Mouse (Mus musculus): ENCODE data around the gene Gsx2. TPM values are rescaled to one million over a fixed set of nuclear protein-coding genes. Genes with fewer than 3 reads are reported as not detected.
A peak's percentile ranks its signal among the peaks of the same experiment; 100 is the strongest.

Gsx2 gene
- polyA plus RNA-seq, 1 experiment from 2014 or later = 6.3 TPM

DNA sequence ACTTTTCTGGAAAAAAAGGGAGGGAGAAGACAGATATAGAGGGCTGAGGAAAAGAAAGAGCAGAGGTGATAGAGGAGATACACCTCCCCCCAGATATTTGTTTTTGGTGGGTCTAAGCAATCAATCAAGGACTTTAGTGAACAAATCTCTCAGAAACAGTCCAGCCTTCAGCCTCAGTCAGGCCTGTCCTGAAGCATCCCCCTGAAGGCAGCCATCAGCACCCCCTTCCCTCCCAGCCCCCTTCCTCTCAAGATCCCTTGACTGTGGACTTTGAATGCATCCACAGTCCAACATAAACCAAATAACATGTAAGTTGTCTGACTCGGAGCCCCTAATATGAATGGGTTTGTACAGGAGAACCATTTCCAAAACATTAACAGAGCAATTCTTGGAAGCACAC, 2.2 kb upstream of the Gsx2 start:
- peaks cover 90% of the 10 kb centered on the region for H3K27me3 ChIP-seq (ENCODE audit: control insufficient read depth, insufficient read depth, low read length)
- H3K9ac ChIP-seq (ENCODE audit: low read length) = no peak overlapping the region
- H3K4me3 ChIP-seq (ENCODE audit: low read depth, low read length) = no peak overlapping the region
- no peak overlapping the region for H3K4me2 ChIP-seq (ENCODE audit: low read depth)
- WGBS = 21% methylated on average over 1 of the region's 1 CpGs
- H3K36me3 ChIP-seq (ENCODE audit: control insufficient read depth, insufficient read depth, low read length) = no peaks in the 10 kb centered on the region
- H3K27ac ChIP-seq (ENCODE audit: low read depth, low read length) = no peak overlapping the region
- no peaks in the 10 kb centered on the region for H3K9me3 ChIP-seq (ENCODE audit: control insufficient read depth, low read length)
- peaks cover 21% of the 10 kb centered on the region for H3K4me1 ChIP-seq (ENCODE audit: control insufficient read depth, insufficient read depth, low read length)
- ATAC-seq (ENCODE audit: insufficient read depth, low FRiP score, low TSS enrichment) = no peak
- DNase-seq (ENCODE audit: low spot score) = no peak

DNA sequence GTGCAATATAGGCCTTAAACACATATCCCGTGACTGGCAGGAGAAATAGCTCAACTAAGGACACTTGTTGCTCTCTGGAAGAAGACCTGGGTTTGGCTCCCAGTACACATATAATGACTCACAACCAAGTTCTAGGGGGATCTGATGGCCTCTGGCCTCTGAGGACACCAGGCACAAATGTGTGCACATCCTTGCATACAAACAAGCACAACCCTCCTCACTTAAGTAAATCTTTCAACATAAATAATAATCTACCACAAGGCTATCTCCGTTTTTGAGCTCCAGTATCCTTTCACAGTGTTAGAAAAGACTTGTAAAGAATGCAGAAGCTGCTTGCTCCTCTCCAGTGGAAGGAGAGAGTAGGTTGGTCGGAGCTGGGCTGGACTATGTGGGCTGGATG, 1.7 kb upstream of the Gsx2 start:
- Histone ChIP-seq H3K27ac (ENCODE audit: low read depth, low read length) (no peak overlapping the region), H3K4me1 (ENCODE audit: control insufficient read depth, insufficient read depth, low read length) (peaks cover 21% of the 10 kb centered on the region), H3K27me3 (ENCODE audit: control insufficient read depth, insufficient read depth, low read length) (peaks cover 90% of the 10 kb centered on the region), H3K9ac (ENCODE audit: low read length) (no peak overlapping the region), H3K4me2 (ENCODE audit: low read depth) (no peak overlapping the region), H3K9me3 (ENCODE audit: control insufficient read depth, low read length) (no peaks in the 10 kb centered on the region), H3K36me3 (ENCODE audit: control insufficient read depth, insufficient read depth, low read length) (no peaks in the 10 kb centered on the region), H3K4me3 (ENCODE audit: low read depth, low read length) (no peak overlapping the region)
- WGBS = 7% methylated on average over 3 of the region's 3 CpGs
- ATAC-seq (ENCODE audit: insufficient read depth, low FRiP score, low TSS enrichment) (no peak), DNase-seq (ENCODE audit: low spot score) (no peak)

DNA sequence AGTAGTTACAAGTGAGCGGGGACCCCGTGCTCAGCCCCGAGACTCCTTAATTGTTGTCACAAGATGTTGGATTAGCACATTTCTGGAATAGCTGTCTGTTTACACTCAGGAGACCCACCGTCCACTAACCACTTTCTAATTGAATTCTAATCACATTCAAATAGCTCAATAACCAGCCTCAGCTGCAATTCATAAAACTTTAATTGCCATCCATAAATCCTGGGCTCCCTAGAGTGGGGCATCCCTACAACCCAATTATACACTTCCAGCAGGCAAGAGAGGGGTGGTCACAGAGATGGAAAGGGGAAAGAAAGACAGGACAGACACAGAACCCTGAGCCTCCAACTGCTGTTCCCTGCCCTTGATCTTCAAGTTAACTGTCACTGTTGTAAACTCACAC, 1.3 kb upstream of the Gsx2 start:
- ATAC-seq (ENCODE audit: insufficient read depth, low FRiP score, low TSS enrichment) = no peak
- peaks cover 21% of the 10 kb centered on the region for H3K4me1 ChIP-seq (ENCODE audit: control insufficient read depth, insufficient read depth, low read length)

DNA sequence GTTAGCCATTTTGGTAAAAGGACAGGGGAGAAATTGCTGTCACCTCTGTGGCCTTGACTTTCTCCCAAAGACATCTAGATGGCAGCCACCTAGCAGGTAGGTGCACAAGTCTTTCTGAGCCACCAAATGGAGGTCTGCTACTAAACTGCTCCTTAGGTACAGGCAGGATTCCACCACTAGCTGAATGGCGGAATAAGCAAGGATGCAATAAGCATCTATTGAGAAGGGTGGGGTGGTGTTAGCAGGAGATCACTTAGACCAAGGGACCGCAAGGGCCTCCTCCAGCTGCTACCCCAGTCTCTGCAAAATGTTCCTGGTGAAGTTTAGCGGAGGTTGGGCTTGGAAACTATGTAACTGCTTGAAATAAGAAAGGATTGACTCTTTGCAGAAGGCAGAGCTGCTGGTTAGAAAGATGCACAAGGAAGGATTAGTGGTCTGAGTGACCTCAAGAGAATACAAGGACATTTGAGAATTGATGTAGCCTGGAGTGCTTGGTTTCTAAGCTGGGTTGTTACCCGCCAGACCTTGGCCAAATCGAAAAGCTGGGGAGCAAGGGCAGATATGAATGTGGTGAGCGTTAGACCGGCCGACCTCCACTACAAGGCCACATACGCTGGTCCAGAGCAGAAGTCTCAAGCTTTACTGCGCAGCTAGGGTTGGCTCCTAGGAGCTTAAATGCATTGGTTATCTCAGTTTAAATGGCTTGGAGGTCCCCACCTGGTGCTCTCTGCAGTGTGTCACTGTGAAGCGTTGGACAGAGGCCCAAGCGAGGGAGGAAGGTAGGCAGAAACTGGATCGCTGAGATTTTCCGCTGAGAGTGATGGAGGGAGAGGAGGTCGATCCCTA, 641 bp upstream of the Gsx2 start:
- WGBS = 5% methylated on average over 15 of the region's 15 CpGs
- peak; percentile 51 for DNase-seq (ENCODE audit: low spot score)
- H3K27me3 ChIP-seq (ENCODE audit: control insufficient read depth, insufficient read depth, low read length) = peaks cover 91% of the 10 kb centered on the region
- no peaks in the 10 kb centered on the region for H3K9me3 ChIP-seq (ENCODE audit: control insufficient read depth, low read length)
- peak overlapping the region; percentile 51 for H3K4me2 ChIP-seq (ENCODE audit: low read depth)
- H3K36me3 ChIP-seq (ENCODE audit: control insufficient read depth, insufficient read depth, low read length) = no peaks in the 10 kb centered on the region
- H3K4me3 ChIP-seq (ENCODE audit: low read depth, low read length) = peak overlapping the region; percentile 40
- no peak for ATAC-seq (ENCODE audit: insufficient read depth, low FRiP score, low TSS enrichment)
- no peak overlapping the region for H3K27ac ChIP-seq (ENCODE audit: low read depth, low read length)
- peaks cover 17% of the 10 kb centered on the region for H3K4me1 ChIP-seq (ENCODE audit: control insufficient read depth, insufficient read depth, low read length)
- H3K9ac ChIP-seq (ENCODE audit: low read length) = no peak overlapping the region

More for the DNA sequence above, 1.3 kb upstream of the Gsx2 start:
- Histone ChIP-seq H3K27ac (ENCODE audit: low read depth, low read length) (no peak overlapping the region), H3K27me3 (ENCODE audit: control insufficient read depth, insufficient read depth, low read length) (peaks cover 91% of the 10 kb centered on the region), H3K9ac (ENCODE audit: low read length) (no peak overlapping the region), H3K4me3 (ENCODE audit: low read depth, low read length) (no peak overlapping the region), H3K9me3 (ENCODE audit: control insufficient read depth, low read length) (no peaks in the 10 kb centered on the region), H3K36me3 (ENCODE audit: control insufficient read depth, insufficient read depth, low read length) (no peaks in the 10 kb centered on the region), H3K4me2 (ENCODE audit: low read depth) (no peak overlapping the region)
- DNase-seq (ENCODE audit: low spot score) = no peak
- WGBS = 2% methylated on average over 4 of the region's 4 CpGs

DNA sequence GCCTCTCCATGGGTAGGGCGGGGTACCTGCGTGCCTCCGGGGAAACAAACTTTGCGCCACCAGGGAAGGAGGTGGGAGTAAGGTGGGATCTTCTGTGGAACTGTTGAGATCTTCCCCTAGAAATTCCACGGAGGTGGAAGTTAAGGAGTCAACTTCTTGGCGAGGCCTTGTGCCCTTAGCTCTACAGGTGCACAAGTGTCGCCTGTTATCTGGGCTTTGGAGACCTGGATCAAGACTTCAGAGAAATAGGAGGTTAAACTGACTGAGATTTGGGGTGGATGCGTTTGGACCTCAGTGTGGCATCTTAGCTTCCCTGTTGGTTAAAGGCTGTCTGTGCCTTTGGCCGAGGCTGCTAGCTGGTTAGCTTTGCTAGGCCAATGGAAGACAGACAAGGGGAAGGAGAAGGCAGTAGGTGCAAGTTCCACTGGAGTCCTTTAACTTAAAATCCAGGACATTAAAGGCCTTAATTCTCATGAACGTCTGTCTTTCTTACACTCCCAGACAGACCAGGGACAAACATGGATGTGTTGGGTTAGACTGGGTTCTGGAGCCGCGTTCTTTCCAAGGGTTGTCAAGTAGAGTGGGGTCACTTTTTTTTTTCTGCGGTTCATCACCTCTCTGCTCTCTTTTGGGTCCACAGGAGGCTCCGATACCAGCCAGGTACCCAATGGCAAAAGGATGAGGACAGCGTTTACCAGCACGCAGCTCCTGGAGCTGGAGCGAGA, 1.1 kb downstream of the Gsx2 start:
- Histone ChIP-seq H3K9me3 (ENCODE audit: control insufficient read depth, low read length) (no peaks in the 10 kb centered on the region), H3K4me3 (ENCODE audit: low read depth, low read length) (peak overlapping the region; percentile 40), H3K27me3 (ENCODE audit: control insufficient read depth, insufficient read depth, low read length) (peaks cover 95% of the 10 kb centered on the region), H3K27ac (ENCODE audit: low read depth, low read length) (no peak overlapping the region), H3K9ac (ENCODE audit: low read length) (peak overlapping the region; percentile 41), H3K4me1 (ENCODE audit: control insufficient read depth, insufficient read depth, low read length) (peaks cover 6% of the 10 kb centered on the region), H3K4me2 (ENCODE audit: low read depth) (peak overlapping the region; percentile 51), H3K36me3 (ENCODE audit: control insufficient read depth, insufficient read depth, low read length) (no peaks in the 10 kb centered on the region)
- peak; percentile 45 for DNase-seq (ENCODE audit: low spot score)
- no peak for ATAC-seq (ENCODE audit: insufficient read depth, low FRiP score, low TSS enrichment)
- under 1% methylated on average over 17 of the region's 17 CpGs for WGBS

DNA sequence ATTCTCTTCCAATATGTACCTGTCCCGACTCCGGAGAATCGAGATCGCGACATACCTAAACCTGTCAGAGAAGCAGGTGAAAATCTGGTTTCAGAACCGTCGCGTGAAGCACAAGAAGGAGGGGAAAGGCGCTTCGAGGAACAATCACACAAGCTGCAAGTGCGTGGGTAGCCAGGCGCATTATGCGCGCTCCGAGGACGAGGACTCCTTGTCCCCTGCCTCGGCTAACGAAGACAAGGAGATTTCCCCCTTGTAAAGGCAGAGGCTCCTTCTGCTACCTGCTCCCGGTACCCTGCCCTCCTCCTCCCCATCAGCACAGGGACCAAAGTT, 1.6 kb downstream of the Gsx2 start:
- WGBS = 0% methylated on average over 19 of the region's 19 CpGs
- H3K9ac ChIP-seq (ENCODE audit: low read length) = no peak overlapping the region

DNA sequence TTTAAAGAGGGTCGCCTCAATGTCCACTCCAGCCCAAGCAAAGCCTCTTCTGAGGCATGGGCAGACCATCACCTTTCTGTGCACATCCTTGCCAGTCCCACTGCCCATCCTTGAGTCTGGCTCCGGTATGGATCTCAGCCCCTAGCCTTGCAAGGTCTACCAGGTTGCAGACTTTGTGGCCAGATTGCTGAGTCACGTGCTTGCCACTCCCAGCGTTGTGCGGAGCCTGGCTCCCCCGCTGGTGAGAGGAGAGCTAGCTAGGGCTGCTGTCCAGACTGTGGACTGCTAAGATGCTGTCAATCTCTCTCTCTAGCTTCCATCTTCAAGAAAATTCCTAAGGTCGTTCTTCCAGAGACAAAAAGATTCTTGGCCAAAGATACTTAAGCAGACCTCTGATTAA, 4.2 kb downstream of the Gsx2 start:
- DNase-seq (ENCODE audit: low spot score) (peak; percentile 25), ATAC-seq (ENCODE audit: insufficient read depth, low FRiP score, low TSS enrichment) (no peak)
- H3K9ac ChIP-seq (ENCODE audit: low read length) = no peak overlapping the region
- no peaks in the 10 kb centered on the region for H3K9me3 ChIP-seq (ENCODE audit: control insufficient read depth, low read length)
- H3K36me3 ChIP-seq (ENCODE audit: control insufficient read depth, insufficient read depth, low read length) = no peaks in the 10 kb centered on the region
- H3K4me1 ChIP-seq (ENCODE audit: control insufficient read depth, insufficient read depth, low read length) = peaks cover 4% of the 10 kb centered on the region
- WGBS = 3% methylated on average over 7 of the region's 7 CpGs
- no peak overlapping the region for H3K4me3 ChIP-seq (ENCODE audit: low read depth, low read length)
- no peak overlapping the region for H3K4me2 ChIP-seq (ENCODE audit: low read depth)
- no peak overlapping the region for H3K27ac ChIP-seq (ENCODE audit: low read depth, low read length)
- peaks cover 95% of the 10 kb centered on the region for H3K27me3 ChIP-seq (ENCODE audit: control insufficient read depth, insufficient read depth, low read length)

More for the DNA sequence above, 1.6 kb downstream of the Gsx2 start:
- Histone ChIP-seq H3K9me3 (ENCODE audit: control insufficient read depth, low read length) (no peaks in the 10 kb centered on the region), H3K36me3 (ENCODE audit: control insufficient read depth, insufficient read depth, low read length) (no peaks in the 10 kb centered on the region), H3K4me2 (ENCODE audit: low read depth) (peak overlapping the region; percentile 51), H3K27me3 (ENCODE audit: control insufficient read depth, insufficient read depth, low read length) (peaks cover 96% of the 10 kb centered on the region), H3K27ac (ENCODE audit: low read depth, low read length) (no peak overlapping the region), H3K4me1 (ENCODE audit: control insufficient read depth, insufficient read depth, low read length) (peaks cover 6% of the 10 kb centered on the region), H3K4me3 (ENCODE audit: low read depth, low read length) (peak overlapping the region; percentile 40)
- ATAC-seq (ENCODE audit: insufficient read depth, low FRiP score, low TSS enrichment) = no peak
- peak; percentile 49 for DNase-seq (ENCODE audit: low spot score)

DNA sequence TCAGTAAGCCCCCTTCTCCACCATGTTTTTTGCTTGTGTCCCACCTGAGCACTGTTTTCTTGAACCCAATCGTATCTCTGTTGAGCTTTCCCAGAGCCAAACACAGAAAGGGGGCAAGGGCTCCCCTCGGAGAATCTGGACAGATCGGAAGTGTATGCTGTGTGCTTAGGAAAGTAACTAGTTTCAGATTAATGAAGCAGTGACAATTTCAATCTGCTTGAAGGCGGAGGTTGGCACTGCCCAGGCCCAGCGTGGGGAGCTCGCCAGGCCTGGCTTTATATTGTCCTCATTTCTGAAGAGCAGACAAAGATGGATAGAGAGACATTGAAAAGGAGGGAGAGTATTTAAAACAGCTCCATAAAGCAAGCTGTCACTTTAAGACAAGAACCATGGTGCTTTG, 7.0 kb downstream of the Gsx2 start:
- no peak overlapping the region for H3K9ac ChIP-seq (ENCODE audit: low read length)
- H3K4me3 ChIP-seq (ENCODE audit: low read depth, low read length) = no peak overlapping the region
- peak overlapping the region; percentile 12; the same call in 1 of the 2 replicates for H3K4me2 ChIP-seq (ENCODE audit: low read depth)
- 3% methylated on average over 6 of the region's 6 CpGs for whole genome bisulfite sequencing
- H3K27ac ChIP-seq (ENCODE audit: low read depth, low read length) = no peak overlapping the region
- no peaks in the 10 kb centered on the region for H3K36me3 ChIP-seq (ENCODE audit: control insufficient read depth, insufficient read depth, low read length)
- peaks cover 91% of the 10 kb centered on the region for H3K27me3 ChIP-seq (ENCODE audit: control insufficient read depth, insufficient read depth, low read length)
- ATAC-seq (ENCODE audit: insufficient read depth, low FRiP score, low TSS enrichment) = peak; percentile 3; the same call in 1 of the 2 replicates
- H3K9me3 ChIP-seq (ENCODE audit: control insufficient read depth, low read length) = no peaks in the 10 kb centered on the region
- peaks cover 10% of the 10 kb centered on the region for H3K4me1 ChIP-seq (ENCODE audit: control insufficient read depth, insufficient read depth, low read length)
- peak; percentile 25 for DNase-seq (ENCODE audit: low spot score)

Measured in neural tube, embryonic 11.5 days (tissue).